ENCODE assay signal across 14 mouse cellular contexts in genomic region chr15:79767327-79767961, GRCm38 (mm10). TPM values are rescaled to one million over a fixed set of nuclear protein-coding genes. Genes with fewer than 3 reads are reported as not detected.
DNase-seq lines count a peak whose midpoint lies in the region; ATAC-seq and TF ChIP-seq lines count a peak whose summit lies in the region.
"Had no signal": no experiment of that assay in that cellular context is flagged by ENCODE, and none has a peak within 500 bp of the region (broad histone marks: within the 10 kb centered on the region; RNA-seq: fewer than 3 reads in every experiment).

No protein-coding gene starts in this region.

- no peak for TF ChIP-seq CTCF in layer of hippocampus, adult 2 months (conservative IDR thresholded peaks at IDR 0.05)
- no peak for TF ChIP-seq CTCF in cortical plate, adult 2 months (IDR thresholded peaks at IDR 0.05; ENCODE audit: extremely low read depth, insufficient read depth, low read length)

- H3K9me3 ChIP-seq in forebrain, embryonic 15.5 days, result no peaks in the 10 kb centered on the region
- H3K9me3 ChIP-seq in forebrain, embryonic 10.5 days, result no peaks in the 10 kb centered on the region
- H3K9me3 ChIP-seq: embryonic facial prominence, embryonic 12.5 days; G1E; limb, embryonic 13.5 days had no signal

- H3K36me3 ChIP-seq in forebrain, embryonic 15.5 days, result peaks cover 8% of the 10 kb centered on the region
- peaks cover 31% of the 10 kb centered on the region for H3K36me3 ChIP-seq in forebrain, embryonic 10.5 days (replicated peaks)

- DNase-seq in forebrain, embryonic 10.5 days (ENCODE audit: extremely low spot score, low spot score), result no peak
- no peak for DNase-seq in layer of hippocampus, adult 2 months (ENCODE audit: low spot score in 2 of 2)
- no peak for DNase-seq in layer of hippocampus, postnatal 14 days (ENCODE audit: low spot score in 2 of 2)
- peak; percentile 39 for DNase-seq in heart, postnatal 4 days
- no peak for DNase-seq in urinary bladder, postnatal 4 days (ENCODE audit: low spot score in 2 of 2)
- DNase-seq: adrenal gland, postnatal 10 days; lung, adult 2 months; midbrain, embryonic 14.5 days; thymus, adult 2 months had no signal

- peak overlapping the region; percentile 73 for H3K27ac ChIP-seq in forebrain, embryonic 15.5 days (replicated peaks)
- H3K27ac ChIP-seq in forebrain, embryonic 10.5 days, result no peak overlapping the region
- peak overlapping the region; percentile 92 for H3K27ac ChIP-seq in layer of hippocampus, adult 2 months
- peak overlapping the region; percentile 56; the same call in 1 of the 2 replicates for H3K27ac ChIP-seq in cortical plate, adult 2 months (ENCODE audit: insufficient read depth, low read length)
- H3K27ac ChIP-seq: embryonic facial prominence, embryonic 12.5 days; limb, embryonic 13.5 days had no signal

- peaks cover 78% of the 10 kb centered on the region for H3K4me1 ChIP-seq in forebrain, embryonic 15.5 days
- H3K4me1 ChIP-seq in forebrain, embryonic 10.5 days, result peaks cover 23% of the 10 kb centered on the region
- peaks cover 36% of the 10 kb centered on the region for H3K4me1 ChIP-seq in cortical plate, adult 2 months (ENCODE audit: control insufficient read depth, insufficient read depth, low read length)
- H3K4me1 ChIP-seq: embryonic facial prominence, embryonic 12.5 days had no signal

- no peak overlapping the region for H3K4me3 ChIP-seq in forebrain, embryonic 15.5 days
- no peak overlapping the region for H3K4me3 ChIP-seq in forebrain, embryonic 10.5 days
- H3K4me3 ChIP-seq in layer of hippocampus, adult 2 months, result no peak overlapping the region
- no peak overlapping the region for H3K4me3 ChIP-seq in cortical plate, adult 2 months (ENCODE audit: insufficient read depth, low read length)
- H3K4me3 ChIP-seq: embryonic facial prominence, embryonic 12.5 days; limb, embryonic 13.5 days had no signal

- no peak for ATAC-seq in forebrain, embryonic 15.5 days (replicated peaks)

- WGBS in forebrain, embryonic 15.5 days, result 79% methylated on average over 16 of the region's 16 CpGs
- WGBS in forebrain, embryonic 10.5 days, result 93% methylated on average over 16 of the region's 16 CpGs

- H3K27me3 ChIP-seq in forebrain, embryonic 15.5 days, result no peaks in the 10 kb centered on the region
- no peaks in the 10 kb centered on the region for H3K27me3 ChIP-seq in forebrain, embryonic 10.5 days (ENCODE audit: poor library complexity, severe bottlenecking)
- H3K27me3 ChIP-seq: embryonic facial prominence, embryonic 12.5 days; limb, embryonic 13.5 days had no signal

- TF ChIP-seq POLR2A in cortical plate, adult 2 months (IDR thresholded peaks at IDR 0.05; ENCODE audit: extremely low read depth, insufficient read depth, low read length), result no peak

- H3K4me2 ChIP-seq in forebrain, embryonic 15.5 days (replicated peaks), result no peak overlapping the region
- H3K4me2 ChIP-seq: embryonic facial prominence, embryonic 12.5 days; limb, embryonic 13.5 days had no signal

- no peak overlapping the region for H3K9ac ChIP-seq in forebrain, embryonic 15.5 days (replicated peaks)
- H3K9ac ChIP-seq: embryonic facial prominence, embryonic 12.5 days; limb, embryonic 13.5 days had no signal

RNA-seq across cellular contexts. Expression of gene Dnal4, which starts 10.2 kb away (rescaled TPM):
- 94.8 and 99.9 TPM in 2 replicates for polyA plus RNA-seq in forebrain, embryonic 15.5 days (2015; fragmentation: Nextera tagmentation; extraction: Ambion mirVana)
- polyA plus RNA-seq in forebrain, embryonic 10.5 days (2016; fragmentation: Nextera tagmentation; extraction: Ambion mirVana), result 63.3 and 70.8 TPM in 2 replicates
- 10 to 100 TPM; 55.5 to 64.8 TPM for total RNA-seq in layer of hippocampus, adult 2 months (2021)
- total RNA-seq in layer of hippocampus, postnatal 14 days (2021), result 10 to 100 TPM; 41.1 TPM
- polyA plus RNA-seq in cortical plate, adult 2 months (2012; rRNA removed), result 71.5 and 72.4 TPM in 2 replicates
- 10 to 100 TPM; 22.3 to 25.1 TPM for total RNA-seq in heart, postnatal 4 days (2021)

RNA-seq across cellular contexts. Expression of gene Sun2, which starts 25.1 kb away (rescaled TPM):
- 10.5 and 11.6 TPM in 2 replicates for polyA plus RNA-seq in forebrain, embryonic 15.5 days (2015; fragmentation: Nextera tagmentation; extraction: Ambion mirVana)
- polyA plus RNA-seq in forebrain, embryonic 10.5 days (2016; fragmentation: Nextera tagmentation; extraction: Ambion mirVana), result 2.0 and 3.4 TPM in 2 replicates
- 10 to 100 TPM; 29.2 to 34.8 TPM for total RNA-seq in layer of hippocampus, adult 2 months (2021)
- total RNA-seq in layer of hippocampus, postnatal 14 days (2021), result 10 to 100 TPM; 18.5 to 23.3 TPM
- 29.7 and 32.0 TPM in 2 replicates for polyA plus RNA-seq in cortical plate, adult 2 months (2012; rRNA removed)
- total RNA-seq in heart, postnatal 4 days (2021), result 10 to 100 TPM; 54.7 to 62.3 TPM

RNA-seq across cellular contexts. Expression of gene Nptxr, which starts 37.1 kb away (rescaled TPM):
- polyA plus RNA-seq in forebrain, embryonic 15.5 days (2015; fragmentation: Nextera tagmentation; extraction: Ambion mirVana), result 19.4 and 19.5 TPM in 2 replicates
- polyA plus RNA-seq in forebrain, embryonic 10.5 days (2016; fragmentation: Nextera tagmentation; extraction: Ambion mirVana), result 1.6 and 1.7 TPM in 2 replicates
- total RNA-seq in layer of hippocampus, adult 2 months (2021), result 100 to 1,000 TPM; 756 to 804 TPM
- 100 to 1,000 TPM; 878 to 953 TPM for total RNA-seq in layer of hippocampus, postnatal 14 days (2021)
- 293 and 298 TPM in 2 replicates for polyA plus RNA-seq in cortical plate, adult 2 months (2012; rRNA removed)
- total RNA-seq in heart, postnatal 4 days (2021), result 1 to 10 TPM; 5.8 to 6.0 TPM

Comparison
In these comparisons a context has a peak if more than half of its experiments do, and no peak if none do; other contexts are left out.
1. RNA of gene Nptxr, which starts 37.1 kb away (total RNA-seq): 878 to 953 TPM in layer of hippocampus, postnatal 14 days and 756 to 804 TPM in layer of hippocampus, adult 2 months; 5.8 to 6.0 TPM in heart, postnatal 4 days; every median in the first group is over 100 times any median in the second.